Comparison of ENCODE assay signal across 8 mouse cellular contexts in the genomic region with DNA sequence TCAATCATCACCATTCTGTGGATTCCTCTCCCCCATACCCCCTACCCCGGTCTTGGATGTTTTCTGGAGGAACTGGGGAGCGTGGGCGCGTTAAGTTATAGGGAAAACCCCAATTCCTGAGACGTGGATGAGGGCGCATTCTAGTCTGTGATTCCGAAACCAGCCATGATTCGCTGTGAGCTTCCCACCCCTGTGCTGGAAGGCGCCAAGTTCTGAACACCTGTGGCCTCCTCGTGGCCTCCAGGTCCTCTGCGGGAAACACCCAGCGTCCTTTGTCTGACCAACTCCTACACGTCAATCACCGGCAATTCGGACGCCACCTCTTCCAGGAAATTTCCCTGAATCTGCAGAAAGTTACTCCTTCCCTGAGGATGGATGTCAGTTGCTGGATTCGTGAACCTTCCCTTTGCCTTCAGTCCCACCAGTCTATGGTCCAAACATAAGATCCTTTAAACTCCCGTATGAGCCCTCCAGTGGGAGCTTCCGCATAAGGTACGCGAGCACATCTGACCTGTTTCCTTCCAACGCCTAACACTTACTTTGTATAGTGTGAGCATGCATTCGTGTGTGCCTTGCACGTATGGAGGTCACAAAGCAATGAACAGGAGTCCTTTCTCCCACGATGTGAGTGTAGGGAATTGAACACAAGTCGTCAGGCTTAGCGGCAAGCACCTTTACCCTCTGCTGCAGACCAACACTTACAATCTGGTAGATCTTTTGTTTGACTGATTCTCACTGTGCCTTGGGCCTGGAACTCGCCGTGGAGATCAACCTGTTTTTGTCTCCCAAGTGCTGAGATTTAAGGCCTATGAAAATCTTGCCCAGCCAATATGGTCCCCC. TPM values are rescaled to one million over a fixed set of nuclear protein-coding genes. Genes with fewer than 3 reads are reported as not detected.
DNase-seq lines count a peak whose midpoint lies in the region; ATAC-seq and TF ChIP-seq lines count a peak whose summit lies in the region.

No protein-coding gene starts in this region.

- TF ChIP-seq EP300 in heart, postnatal 0 days (IDR thresholded peaks at IDR 0.05; ENCODE audit: low read depth): no peak

- intact Hi-C loops in heart, postnatal 36 days (cut with DNase I): no loop called here

- peak overlapping the region; percentile 61 for H3K4me3 ChIP-seq in heart, postnatal 0 days (ENCODE audit: low read depth, low read length)
- H3K4me3 ChIP-seq in hindbrain, postnatal 0 days (ENCODE audit: low read length): peak overlapping the region; percentile 97
- H3K4me3 ChIP-seq in midbrain, embryonic 16.5 days (ENCODE audit: low read depth, low read length): peak overlapping the region; percentile 63

- no peaks in the 10 kb centered on the region for H3K27me3 ChIP-seq in heart, postnatal 0 days (ENCODE audit: control insufficient read depth, insufficient read depth, low read length)
- no peaks in the 10 kb centered on the region for H3K27me3 ChIP-seq in hindbrain, postnatal 0 days (ENCODE audit: insufficient read depth, low read length)
- H3K27me3 ChIP-seq in midbrain, embryonic 16.5 days (ENCODE audit: control insufficient read depth, insufficient read depth, low read depth, low read length): no peaks in the 10 kb centered on the region

- H3K27ac ChIP-seq in heart, postnatal 0 days (ENCODE audit: low read depth): peak overlapping the region; percentile 91
- peak overlapping the region; percentile 89 for H3K27ac ChIP-seq in hindbrain, postnatal 0 days
- peak overlapping the region; percentile 91 for H3K27ac ChIP-seq in midbrain, embryonic 16.5 days (ENCODE audit: low read length)

- H3K9me3 ChIP-seq in heart, postnatal 0 days (replicated peaks; ENCODE audit: control insufficient read depth, low read length): no peaks in the 10 kb centered on the region
- H3K9me3 ChIP-seq in hindbrain, postnatal 0 days (ENCODE audit: low read length): no peaks in the 10 kb centered on the region
- no peaks in the 10 kb centered on the region for H3K9me3 ChIP-seq in midbrain, embryonic 16.5 days (replicated peaks; ENCODE audit: control insufficient read depth, low read length, poor library complexity, severe bottlenecking)

- under 1% methylated on average over 29 of the region's 29 CpGs for WGBS in heart, postnatal 0 days
- WGBS in hindbrain, postnatal 0 days: under 1% methylated on average over 29 of the region's 29 CpGs
- WGBS in midbrain, embryonic 16.5 days: 1% methylated on average over 29 of the region's 29 CpGs

- H3K36me3 ChIP-seq in heart, postnatal 0 days (replicated peaks; ENCODE audit: control insufficient read depth, insufficient read depth, low read length): peaks cover 20% of the 10 kb centered on the region
- H3K36me3 ChIP-seq in hindbrain, postnatal 0 days (ENCODE audit: insufficient read depth, low read length): peaks cover 2% of the 10 kb centered on the region; the same call in 1 of the 2 replicates
- no peaks in the 10 kb centered on the region for H3K36me3 ChIP-seq in midbrain, embryonic 16.5 days (ENCODE audit: control insufficient read depth, insufficient read depth, low read length)

- peak; percentile 15 for ATAC-seq in heart, postnatal 0 days (ENCODE audit: insufficient read depth, low read depth)
- peak; percentile 7 for ATAC-seq in common myeloid progenitor, adult 5-6 weeks (replicated peaks; ENCODE audit: low read depth, poor library complexity, severe bottlenecking)
- peak; percentile 3; the same call in 1 of the 2 replicates for ATAC-seq in hindbrain, postnatal 0 days
- peak; percentile 29 for ATAC-seq in midbrain, embryonic 16.5 days

- TF ChIP-seq CTCF in heart, postnatal 0 days (IDR thresholded peaks at IDR 0.05; ENCODE audit: low read depth): no peak
- no peak for TF ChIP-seq CTCF in hindbrain, postnatal 0 days (IDR thresholded peaks at IDR 0.05; ENCODE audit: low read depth)

- DNase-seq in heart, postnatal 0 days (ENCODE audit: low spot score): peak; percentile 71
- no peak for DNase-seq in heart, postnatal 36 days
- DNase-seq in hindbrain, postnatal 0 days (ENCODE audit: low spot score): peak; percentile 35
- no peak for DNase-seq in urinary bladder, postnatal 10 days (ENCODE audit: low spot score)
- DNase-seq in gastrocnemius, adult 8-10 months (ENCODE audit: low spot score in 2 of 2): no peak
- no peak for DNase-seq in layer of hippocampus, postnatal 36 days

- peak overlapping the region; percentile 88 for H3K4me2 ChIP-seq in heart, postnatal 0 days (ENCODE audit: low read depth, low read length)
- peak overlapping the region; percentile 81 for H3K4me2 ChIP-seq in hindbrain, postnatal 0 days (ENCODE audit: low read depth, low read length)
- peak overlapping the region; percentile 74 for H3K4me2 ChIP-seq in midbrain, embryonic 16.5 days (ENCODE audit: low read length)

- H3K4me1 ChIP-seq in heart, postnatal 0 days (ENCODE audit: control insufficient read depth, insufficient read depth): peaks cover 18% of the 10 kb centered on the region; the same call in 1 of the 2 replicates
- H3K4me1 ChIP-seq in hindbrain, postnatal 0 days (ENCODE audit: insufficient read depth, low read length): peaks cover 13% of the 10 kb centered on the region
- peaks cover 34% of the 10 kb centered on the region for H3K4me1 ChIP-seq in midbrain, embryonic 16.5 days (ENCODE audit: control insufficient read depth, insufficient read depth, low read length)

- peak overlapping the region; percentile 71 for H3K9ac ChIP-seq in heart, postnatal 0 days (replicated peaks; ENCODE audit: low read depth, low read length)
- H3K9ac ChIP-seq in hindbrain, postnatal 0 days (replicated peaks; ENCODE audit: low read length): peak overlapping the region; percentile 71
- peak overlapping the region; percentile 78 for H3K9ac ChIP-seq in midbrain, embryonic 16.5 days (ENCODE audit: low read depth, low read length)

RNA-seq across cellular contexts. Expression of a gene that starts 0.7 kb away (rescaled TPM):
- 152 and 173 TPM in 2 replicates for total RNA-seq in heart, postnatal 0 days (2014; rRNA removed; ENCODE audit: low replicate concordance)
- 271 and 300 TPM in 2 replicates for polyA plus RNA-seq in heart, postnatal 0 days (2015; fragmentation: Nextera tagmentation; extraction: Ambion mirVana)
- total RNA-seq in heart, postnatal 36 days (2021): 100 to 1,000 TPM; 104 to 107 TPM
- total RNA-seq in common myeloid progenitor, adult 5-6 weeks (2017): 143 and 170 TPM in 2 replicates
- total RNA-seq in hindbrain, postnatal 0 days (2014; rRNA removed): 215 and 251 TPM in 2 replicates
- polyA plus RNA-seq in hindbrain, postnatal 0 days (2015; fragmentation: Nextera tagmentation; extraction: Ambion mirVana): 470 and 531 TPM in 2 replicates
- 671 and 697 TPM in 2 replicates for polyA plus RNA-seq in midbrain, embryonic 16.5 days (2015; fragmentation: Nextera tagmentation; extraction: Ambion mirVana)
- total RNA-seq in gastrocnemius, adult 8-10 months (2022): 100 to 1,000 TPM; 144 to 162 (median 152) TPM
- 100 to 1,000 TPM; 155 to 168 TPM for total RNA-seq in layer of hippocampus, postnatal 36 days (2021)

RNA-seq across cellular contexts. Expression of a gene that starts 10.3 kb away (rescaled TPM):
- 31.7 and 61.1 TPM in 2 replicates for total RNA-seq in heart, postnatal 0 days (2014; rRNA removed; ENCODE audit: low replicate concordance)
- 44.8 and 51.7 TPM in 2 replicates for polyA plus RNA-seq in heart, postnatal 0 days (2015; fragmentation: Nextera tagmentation; extraction: Ambion mirVana)
- 10 to 100 TPM; 27.3 to 31.7 TPM for total RNA-seq in heart, postnatal 36 days (2021)
- 92.9 and 129 TPM in 2 replicates for total RNA-seq in common myeloid progenitor, adult 5-6 weeks (2017)
- total RNA-seq in hindbrain, postnatal 0 days (2014; rRNA removed): 42.2 and 48.6 TPM in 2 replicates
- 31.5 and 33.7 TPM in 2 replicates for polyA plus RNA-seq in hindbrain, postnatal 0 days (2015; fragmentation: Nextera tagmentation; extraction: Ambion mirVana)
- polyA plus RNA-seq in midbrain, embryonic 16.5 days (2015; fragmentation: Nextera tagmentation; extraction: Ambion mirVana): 52.3 and 53.6 TPM in 2 replicates
- total RNA-seq in gastrocnemius, adult 8-10 months (2022): 10 to 100 TPM; 13.5 to 22.2 (median 17.9) TPM
- total RNA-seq in layer of hippocampus, postnatal 36 days (2021): 10 to 100 TPM; 45.9 to 51.0 TPM

RNA-seq across cellular contexts. Expression of a gene that starts 11.4 kb away (rescaled TPM):
- total RNA-seq in heart, postnatal 0 days (2014; rRNA removed; ENCODE audit: low replicate concordance): 20.3 and 22.0 TPM in 2 replicates
- 25.5 and 27.5 TPM in 2 replicates for polyA plus RNA-seq in heart, postnatal 0 days (2015; fragmentation: Nextera tagmentation; extraction: Ambion mirVana)
- 10 to 100 TPM; 10.2 to 11.2 TPM for total RNA-seq in heart, postnatal 36 days (2021)
- total RNA-seq in common myeloid progenitor, adult 5-6 weeks (2017): 29.5 and 33.8 TPM in 2 replicates
- total RNA-seq in hindbrain, postnatal 0 days (2014; rRNA removed): 7.2 and 15.0 TPM in 2 replicates
- 13.0 and 13.6 TPM in 2 replicates for polyA plus RNA-seq in hindbrain, postnatal 0 days (2015; fragmentation: Nextera tagmentation; extraction: Ambion mirVana)
- 7.0 and 8.3 TPM in 2 replicates for polyA plus RNA-seq in midbrain, embryonic 16.5 days (2015; fragmentation: Nextera tagmentation; extraction: Ambion mirVana)
- total RNA-seq in gastrocnemius, adult 8-10 months (2022): 10 to 100 TPM in 1 of 4 experiments, 1 to 10 TPM in 3; 8.2 to 13.0 (median 9.4) TPM
- 1 to 10 TPM; 3.0 to 4.1 TPM for total RNA-seq in layer of hippocampus, postnatal 36 days (2021)

RNA-seq across cellular contexts. Expression of a gene that starts 12.4 kb away (rescaled TPM):
- total RNA-seq in heart, postnatal 0 days (2014; rRNA removed; ENCODE audit: low replicate concordance): 7.5 and 12.7 TPM in 2 replicates
- polyA plus RNA-seq in heart, postnatal 0 days (2015; fragmentation: Nextera tagmentation; extraction: Ambion mirVana): 3.4 and 3.9 TPM in 2 replicates
- total RNA-seq in heart, postnatal 36 days (2021): 1 to 10 TPM; 1.4 to 2.1 TPM
- 0.23 and 1.2 TPM in 2 replicates for total RNA-seq in common myeloid progenitor, adult 5-6 weeks (2017)
- 99.4 and 105 TPM in 2 replicates for total RNA-seq in hindbrain, postnatal 0 days (2014; rRNA removed)
- 48.7 and 50.7 TPM in 2 replicates for polyA plus RNA-seq in hindbrain, postnatal 0 days (2015; fragmentation: Nextera tagmentation; extraction: Ambion mirVana)
- polyA plus RNA-seq in midbrain, embryonic 16.5 days (2015; fragmentation: Nextera tagmentation; extraction: Ambion mirVana): 58.4 and 63.1 TPM in 2 replicates
- total RNA-seq in gastrocnemius, adult 8-10 months (2022): 1 to 10 TPM in 1 of 4 experiments, under 1 TPM in 3; 0.61 to 1.3 (median 0.71) TPM
- total RNA-seq in layer of hippocampus, postnatal 36 days (2021): 100 to 1,000 TPM; 131 to 137 TPM

RNA-seq across cellular contexts. Expression of a gene that starts 29.1 kb away (rescaled TPM):
- 37.8 and 38.9 TPM in 2 replicates for total RNA-seq in heart, postnatal 0 days (2014; rRNA removed; ENCODE audit: low replicate concordance)
- 15.9 and 17.9 TPM in 2 replicates for polyA plus RNA-seq in heart, postnatal 0 days (2015; fragmentation: Nextera tagmentation; extraction: Ambion mirVana)
- total RNA-seq in heart, postnatal 36 days (2021): 10 to 100 TPM; 48.0 to 48.1 TPM
- total RNA-seq in common myeloid progenitor, adult 5-6 weeks (2017): 9.6 and 17.0 TPM in 2 replicates
- 76.7 and 77.7 TPM in 2 replicates for total RNA-seq in hindbrain, postnatal 0 days (2014; rRNA removed)
- polyA plus RNA-seq in hindbrain, postnatal 0 days (2015; fragmentation: Nextera tagmentation; extraction: Ambion mirVana): 40.7 and 45.6 TPM in 2 replicates
- 42.4 and 47.8 TPM in 2 replicates for polyA plus RNA-seq in midbrain, embryonic 16.5 days (2015; fragmentation: Nextera tagmentation; extraction: Ambion mirVana)
- total RNA-seq in gastrocnemius, adult 8-10 months (2022): 10 to 100 TPM; 43.2 to 50.7 (median 48.4) TPM
- total RNA-seq in layer of hippocampus, postnatal 36 days (2021): 100 to 1,000 TPM; 149 to 155 TPM

Comparison
In these comparisons a context has a peak if more than half of its experiments do, and no peak if none do; other contexts are left out.
1. DNase-seq: peak in heart, postnatal 0 days (single experiment) and hindbrain, postnatal 0 days (single experiment); none in heart, postnatal 36 days (0 of 2), urinary bladder, postnatal 10 days (single experiment), gastrocnemius, adult 8-10 months (0 of 2) and layer of hippocampus, postnatal 36 days (0 of 2).
2. Peak in every context shown above with its lines, with median percentiles within 50 percentile points of each other: ATAC-seq, H3K27ac ChIP-seq, H3K4me2 ChIP-seq, H3K4me3 ChIP-seq and H3K9ac ChIP-seq.